In the genomic region with DNA sequence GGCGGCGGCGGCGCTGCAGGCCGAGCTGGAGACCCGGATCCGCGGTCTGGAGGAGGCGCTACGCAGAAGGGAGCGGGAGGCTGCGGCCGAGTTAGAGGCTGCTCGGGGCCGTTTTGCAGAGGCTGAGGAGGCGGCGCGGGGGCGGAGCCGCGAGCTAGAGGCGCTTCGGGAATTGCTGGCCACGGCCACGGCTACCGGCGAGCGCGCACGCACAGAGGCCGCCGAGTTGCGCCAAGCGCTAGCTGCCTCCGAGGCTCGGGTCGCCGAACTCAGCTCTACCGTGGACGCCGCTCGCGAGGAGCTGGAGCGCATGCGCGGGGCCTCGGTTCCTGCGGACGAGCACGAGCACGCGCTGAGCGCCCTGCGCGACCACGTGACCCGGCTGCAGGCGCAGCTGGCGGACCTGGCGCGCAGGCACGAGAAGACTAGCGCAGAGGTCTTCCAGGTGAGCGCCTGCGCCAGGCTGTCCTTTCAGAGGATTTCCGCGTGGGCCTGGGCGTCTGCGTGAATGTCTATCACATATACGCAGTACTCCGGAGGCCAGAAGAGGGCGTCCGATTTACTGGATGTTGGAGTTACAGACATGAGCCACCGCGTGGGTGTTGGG, we compare ENCODE assay signal across 8 mouse cellular contexts. TPM values are rescaled to one million over a fixed set of nuclear protein-coding genes. Genes with fewer than 3 reads are reported as not detected.
DNase-seq lines count a peak whose midpoint lies in the region; ATAC-seq and TF ChIP-seq lines count a peak whose summit lies in the region.

No protein-coding gene starts in this region.

- H3K4me3 ChIP-seq in bone marrow, adult 2 months (replicated peaks; ENCODE audit: control insufficient read depth, low read depth, low read length), result peak overlapping the region; percentile 76
- H3K4me3 ChIP-seq in embryonic facial prominence, embryonic 15.5 days (replicated peaks), result peak overlapping the region; percentile 67
- peak overlapping the region; percentile 71 for H3K4me3 ChIP-seq in kidney, embryonic 14.5 days (ENCODE audit: low read length)
- peak overlapping the region; percentile 69 for H3K4me3 ChIP-seq in limb, embryonic 15.5 days

- under 1% methylated on average over 75 of the region's 75 CpGs for WGBS in bone marrow, adult 2 months
- under 1% methylated on average over 73 of the region's 75 CpGs for WGBS in embryonic facial prominence, embryonic 15.5 days
- 1% methylated on average over 75 of the region's 75 CpGs for WGBS in kidney, embryonic 14.5 days
- under 1% methylated on average over 74 of the region's 75 CpGs for WGBS in limb, embryonic 15.5 days

- TF ChIP-seq POLR2A in bone marrow, adult 2 months (IDR thresholded peaks at IDR 0.05; ENCODE audit: borderline replicate concordance, control insufficient read depth, low read depth, low read length), result peak; percentile 83; the same call in 1 of the 2 replicates

- H3K36me3 ChIP-seq in embryonic facial prominence, embryonic 15.5 days, result no peaks in the 10 kb centered on the region
- H3K36me3 ChIP-seq in kidney, embryonic 14.5 days (ENCODE audit: control insufficient read depth, insufficient read depth, low read length), result no peaks in the 10 kb centered on the region; the same call in 1 of the 2 replicates
- H3K36me3 ChIP-seq in limb, embryonic 15.5 days, result peaks cover 6% of the 10 kb centered on the region; the same call in 1 of the 2 replicates

- peak; percentile 89 for ATAC-seq in embryonic facial prominence, embryonic 15.5 days (ENCODE audit: insufficient number of reproducible peaks, low FRiP score, low TSS enrichment, low read depth)
- peak; percentile 91 for ATAC-seq in kidney, embryonic 14.5 days (ENCODE audit: low FRiP score, low TSS enrichment)
- ATAC-seq in limb, embryonic 15.5 days (ENCODE audit: insufficient number of reproducible peaks, low FRiP score, low TSS enrichment, low read depth), result peak; percentile 86

- peak; percentile 97 for DNase-seq in 416B (ENCODE audit: low read depth)
- DNase-seq in heart, adult 9 months (ENCODE audit: low spot score in 2 of 2), result peak; percentile 95 to 96
- peak; percentile 79 to 83 for DNase-seq in monocyte, adult 2 months (ENCODE audit: low read depth in 1 of 2, low spot score in 2 of 2)
- peak; percentile 94 to 96 for DNase-seq in spleen, postnatal 36 days (ENCODE audit: low spot score in 2 of 2)

- H3K4me1 ChIP-seq in bone marrow, adult 2 months (ENCODE audit: control insufficient read depth, insufficient read depth, low read length), result peaks cover 1% of the 10 kb centered on the region; the same call in 1 of the 2 replicates
- peaks cover 25% of the 10 kb centered on the region for H3K4me1 ChIP-seq in embryonic facial prominence, embryonic 15.5 days
- H3K4me1 ChIP-seq in kidney, embryonic 14.5 days (ENCODE audit: control insufficient read depth, insufficient read depth, low read length), result peaks cover 9% of the 10 kb centered on the region
- peaks cover 21% of the 10 kb centered on the region for H3K4me1 ChIP-seq in limb, embryonic 15.5 days

- TF ChIP-seq CTCF in bone marrow, adult 2 months (IDR thresholded peaks at IDR 0.05; ENCODE audit: control insufficient read depth, insufficient read depth, low read length), result peak; percentile 16; the same call in 1 of the 2 replicates

- H3K9ac ChIP-seq in embryonic facial prominence, embryonic 15.5 days, result peak overlapping the region; percentile 98
- H3K9ac ChIP-seq in kidney, embryonic 14.5 days (ENCODE audit: low read depth, low read length), result peak overlapping the region; percentile 92
- peak overlapping the region; percentile 93 for H3K9ac ChIP-seq in limb, embryonic 15.5 days

- no peaks in the 10 kb centered on the region for H3K9me3 ChIP-seq in embryonic facial prominence, embryonic 15.5 days (replicated peaks)
- no peaks in the 10 kb centered on the region for H3K9me3 ChIP-seq in kidney, embryonic 14.5 days (ENCODE audit: control insufficient read depth, low read length)
- H3K9me3 ChIP-seq in limb, embryonic 15.5 days, result no peaks in the 10 kb centered on the region

- H3K4me2 ChIP-seq in embryonic facial prominence, embryonic 15.5 days (replicated peaks), result peak overlapping the region; percentile 84
- peak overlapping the region; percentile 88 for H3K4me2 ChIP-seq in kidney, embryonic 14.5 days (replicated peaks; ENCODE audit: low read depth, low read length)
- peak overlapping the region; percentile 78 for H3K4me2 ChIP-seq in limb, embryonic 15.5 days

- H3K27ac ChIP-seq in bone marrow, adult 2 months (ENCODE audit: control insufficient read depth, insufficient read depth, low read depth, low read length, poor library complexity), result peak overlapping the region; percentile 92
- peak overlapping the region; percentile 94 for H3K27ac ChIP-seq in embryonic facial prominence, embryonic 15.5 days (replicated peaks)
- peak overlapping the region; percentile 97 for H3K27ac ChIP-seq in kidney, embryonic 14.5 days (ENCODE audit: low read depth, low read length)
- peak overlapping the region; percentile 95 for H3K27ac ChIP-seq in limb, embryonic 15.5 days

- no peaks in the 10 kb centered on the region for H3K27me3 ChIP-seq in embryonic facial prominence, embryonic 15.5 days
- H3K27me3 ChIP-seq in kidney, embryonic 14.5 days (ENCODE audit: control insufficient read depth, insufficient read depth, low read length), result no peaks in the 10 kb centered on the region
- H3K27me3 ChIP-seq in limb, embryonic 15.5 days, result no peaks in the 10 kb centered on the region

RNA-seq across cellular contexts. Expression of a gene that starts 5.3 kb away (rescaled TPM):
- polyA plus RNA-seq in bone marrow, adult 2 months (2011; ENCODE audit: insufficient read depth, insufficient read length, low replicate concordance, missing spikeins), result not detected in 2 replicates
- 4.2 and 4.5 TPM in 2 replicates for polyA plus RNA-seq in embryonic facial prominence, embryonic 15.5 days (2015; fragmentation: Nextera tagmentation; extraction: Ambion mirVana)
- polyA plus RNA-seq in kidney, embryonic 14.5 days (2014; fragmentation: Nextera tagmentation; extraction: Ambion mirVana), result 5.3 and 6.4 TPM in 2 replicates
- 4.2 and 4.6 TPM in 2 replicates for polyA plus RNA-seq in limb, embryonic 15.5 days (2015; fragmentation: Nextera tagmentation; extraction: Ambion mirVana)

RNA-seq across cellular contexts. Expression of a gene that starts 15.2 kb away (rescaled TPM):
- polyA plus RNA-seq in bone marrow, adult 2 months (2011; ENCODE audit: insufficient read depth, insufficient read length, low replicate concordance, missing spikeins), result 5.3 and 11.1 TPM in 2 replicates
- 14.5 and 15.0 TPM in 2 replicates for polyA plus RNA-seq in embryonic facial prominence, embryonic 15.5 days (2015; fragmentation: Nextera tagmentation; extraction: Ambion mirVana)
- 11.3 and 18.5 TPM in 2 replicates for polyA plus RNA-seq in kidney, embryonic 14.5 days (2014; fragmentation: Nextera tagmentation; extraction: Ambion mirVana)
- 8.8 and 11.9 TPM in 2 replicates for polyA plus RNA-seq in limb, embryonic 15.5 days (2015; fragmentation: Nextera tagmentation; extraction: Ambion mirVana)

RNA-seq across cellular contexts. Expression of a gene that starts 16.0 kb away (rescaled TPM):
- 7.7 and 16.8 TPM in 2 replicates for polyA plus RNA-seq in bone marrow, adult 2 months (2011; ENCODE audit: insufficient read depth, insufficient read length, low replicate concordance, missing spikeins)
- 40.5 and 41.0 TPM in 2 replicates for polyA plus RNA-seq in embryonic facial prominence, embryonic 15.5 days (2015; fragmentation: Nextera tagmentation; extraction: Ambion mirVana)
- 39.9 and 40.7 TPM in 2 replicates for polyA plus RNA-seq in kidney, embryonic 14.5 days (2014; fragmentation: Nextera tagmentation; extraction: Ambion mirVana)
- 41.7 and 42.3 TPM in 2 replicates for polyA plus RNA-seq in limb, embryonic 15.5 days (2015; fragmentation: Nextera tagmentation; extraction: Ambion mirVana)

RNA-seq across cellular contexts. Expression of a gene that starts 37.5 kb away (rescaled TPM):
- polyA plus RNA-seq in bone marrow, adult 2 months (2011; ENCODE audit: insufficient read depth, insufficient read length, low replicate concordance, missing spikeins), result 3.9 and 6.6 TPM in 2 replicates
- 0.84 and 1.3 TPM in 2 replicates for polyA plus RNA-seq in embryonic facial prominence, embryonic 15.5 days (2015; fragmentation: Nextera tagmentation; extraction: Ambion mirVana)
- polyA plus RNA-seq in kidney, embryonic 14.5 days (2014; fragmentation: Nextera tagmentation; extraction: Ambion mirVana), result 0.84 and 0.86 TPM in 2 replicates
- 0.81 and 1.0 TPM in 2 replicates for polyA plus RNA-seq in limb, embryonic 15.5 days (2015; fragmentation: Nextera tagmentation; extraction: Ambion mirVana)

RNA-seq across cellular contexts. Expression of a gene that starts 42.7 kb away (rescaled TPM):
- 23.2 and 27.8 TPM in 2 replicates for polyA plus RNA-seq in bone marrow, adult 2 months (2011; ENCODE audit: insufficient read depth, insufficient read length, low replicate concordance, missing spikeins)
- 16.4 and 19.6 TPM in 2 replicates for polyA plus RNA-seq in embryonic facial prominence, embryonic 15.5 days (2015; fragmentation: Nextera tagmentation; extraction: Ambion mirVana)
- 12.6 and 15.5 TPM in 2 replicates for polyA plus RNA-seq in kidney, embryonic 14.5 days (2014; fragmentation: Nextera tagmentation; extraction: Ambion mirVana)
- 9.9 and 11.7 TPM in 2 replicates for polyA plus RNA-seq in limb, embryonic 15.5 days (2015; fragmentation: Nextera tagmentation; extraction: Ambion mirVana)

Comparison
In these comparisons a context has a peak if more than half of its experiments do, and no peak if none do; other contexts are left out.
1. Peak in every context shown above with its lines: DNase-seq, ATAC-seq, H3K4me3 ChIP-seq and H3K27ac ChIP-seq.